Mouse (Mus musculus): ENCODE measurements at regions not wholly inside any gene's neighbourhood (a gene's known extent, or its start where the extent isn't known, plus 50 kb on each side); places are given as distances from the start of the nearest gene placed in this dataset.

DNA sequence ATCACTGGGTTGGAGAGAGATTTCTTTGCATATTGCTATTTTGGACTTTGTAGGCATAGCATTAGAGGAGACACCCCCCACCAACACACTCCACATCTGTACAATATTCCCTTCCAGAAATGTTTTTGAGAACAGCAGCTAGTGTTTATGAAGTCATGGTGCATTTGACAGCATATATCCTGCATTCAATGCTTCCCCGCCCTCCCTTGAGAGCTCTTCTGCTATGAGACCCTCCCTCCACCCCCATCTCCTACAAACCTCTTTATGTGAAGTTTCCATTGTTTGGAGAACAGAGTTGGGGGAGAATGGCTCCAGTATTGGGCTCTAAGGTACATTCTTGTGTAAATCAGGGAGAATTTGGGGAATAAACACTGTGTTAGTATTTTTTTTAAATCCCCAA, 252.9 kb upstream of the Auts2 start:
- no peak for DNase-seq (ENCODE audit: low spot score)

- no peak for DNase-seq (ENCODE audit: low spot score)
Observed at GRCm38 (mm10) chr5:132792484-132792883, 249.3 kb upstream of the Auts2 start.

GRCm38 (mm10) chr5:132785291-132785690, 242.1 kb upstream of the Auts2 start:
- no peak for DNase-seq (ENCODE audit: low spot score)

DNA sequence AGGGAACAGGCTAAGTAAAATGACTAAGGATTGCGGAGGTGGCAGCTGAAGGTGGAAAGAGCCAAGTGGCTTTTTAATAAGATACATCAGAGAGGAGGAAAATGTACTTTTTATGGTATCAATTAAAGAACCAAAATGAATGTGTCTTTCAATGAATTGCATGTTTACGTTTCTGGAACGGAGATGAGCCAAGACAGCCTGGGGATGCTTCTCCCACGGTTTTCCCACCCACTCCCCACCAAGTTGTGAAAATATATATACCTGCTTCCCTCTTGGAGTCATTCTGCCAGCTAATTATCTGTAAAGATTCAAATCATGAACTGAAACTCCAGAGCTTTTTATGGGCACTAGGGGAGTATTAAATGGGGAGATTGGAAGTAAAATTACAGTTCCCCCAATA, 241.6 kb upstream of the Auts2 start:
- DNase-seq (ENCODE audit: low spot score): peak; percentile 4

DNA sequence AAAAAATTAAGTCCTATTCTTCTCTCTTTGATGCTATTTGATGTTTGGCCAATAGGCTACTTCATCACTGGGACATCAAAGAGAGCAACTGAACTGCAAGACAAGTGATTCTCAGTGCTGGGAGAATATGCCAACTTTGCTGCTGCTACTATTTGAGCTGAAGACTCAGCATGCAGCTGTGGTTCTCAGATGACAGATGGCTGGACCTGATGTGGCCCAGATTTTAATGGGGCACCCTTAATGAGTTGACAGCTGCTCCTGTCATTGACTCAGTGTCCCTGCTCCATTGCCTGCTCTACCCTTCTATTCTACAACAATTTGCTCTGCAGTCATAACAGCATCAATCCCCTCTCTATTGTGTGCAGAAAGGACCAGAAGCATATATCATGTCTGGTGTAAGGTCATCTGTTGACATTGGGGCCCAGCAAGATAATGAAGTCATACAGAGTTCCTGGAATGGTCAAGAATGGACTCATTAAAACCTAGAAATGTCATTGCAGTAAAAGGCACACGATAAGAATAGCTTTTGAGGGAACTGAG, 231.1 kb upstream of the Auts2 start:
- DNase-seq (ENCODE audit: low spot score): no peak

DNA sequence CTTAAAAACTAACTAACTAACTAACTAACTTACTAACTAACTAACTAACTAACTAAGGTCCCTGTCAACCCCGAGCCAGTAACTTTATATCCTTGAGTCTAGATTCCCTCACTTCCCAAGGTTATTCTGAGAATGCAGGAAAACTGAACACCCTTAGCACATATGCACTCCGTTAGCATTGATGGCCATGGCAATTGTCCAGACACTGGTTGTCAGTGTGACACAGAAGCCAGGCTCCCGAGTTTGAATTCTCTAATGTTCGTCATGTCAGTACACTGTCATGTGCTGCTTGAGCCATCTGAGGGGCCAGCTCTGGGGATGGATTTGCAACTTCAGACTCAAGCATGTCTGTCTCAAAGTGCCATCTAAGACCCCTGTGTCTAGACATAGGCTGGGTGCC, 217.3 kb upstream of the Auts2 start:
- no peak for DNase-seq (ENCODE audit: low spot score)

DNA sequence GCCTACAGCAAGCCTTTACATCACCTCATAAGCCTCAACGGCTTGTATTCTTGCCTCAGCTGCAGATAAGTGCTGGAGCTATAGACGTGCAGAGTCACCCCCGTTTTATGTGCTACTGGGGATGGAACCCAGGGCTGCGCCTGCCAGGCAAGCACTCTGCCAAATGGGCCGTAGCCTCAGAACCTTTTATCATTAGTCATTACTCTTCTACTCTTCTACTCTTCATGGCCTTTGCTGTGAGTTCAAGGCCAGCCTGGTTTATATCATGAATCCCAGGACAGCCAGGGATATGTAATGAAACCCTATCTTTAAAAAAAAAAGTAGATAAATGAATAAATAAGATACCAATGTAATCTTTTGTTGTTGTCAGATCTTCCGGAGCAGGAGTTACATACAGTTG, 216.6 kb upstream of the Auts2 start:
- DNase-seq (ENCODE audit: low spot score): no peak

DNA sequence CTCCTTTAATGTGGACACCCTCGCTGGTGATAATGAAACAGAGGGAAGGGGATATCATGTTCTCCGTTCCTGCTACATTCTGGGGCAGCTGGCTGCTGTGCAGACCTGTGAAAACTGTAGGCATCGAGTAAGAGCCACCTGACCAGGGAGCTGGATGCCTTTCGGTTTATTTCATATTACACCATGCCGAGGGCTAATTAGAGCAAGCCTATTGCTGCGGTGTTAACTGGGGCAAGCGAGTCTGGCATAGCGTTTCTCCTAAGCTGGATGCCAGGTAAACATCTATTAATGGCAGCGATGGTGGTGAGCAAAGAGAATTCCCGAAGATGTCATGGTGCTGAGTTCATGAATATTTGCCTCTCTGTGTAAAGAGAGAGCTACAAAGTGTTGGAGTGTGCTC, 215.8 kb upstream of the Auts2 start:
- DNase-seq (ENCODE audit: low spot score): no peak

- no peak for DNase-seq (ENCODE audit: low spot score)
Observed at GRCm38 (mm10) chr5:132737966-132738365, 194.8 kb upstream of the Auts2 start.

GRCm38 (mm10) chr5:132728689-132729189, 185.6 kb upstream of the Auts2 start:
- no peak for DNase-seq (ENCODE audit: low spot score)

DNA sequence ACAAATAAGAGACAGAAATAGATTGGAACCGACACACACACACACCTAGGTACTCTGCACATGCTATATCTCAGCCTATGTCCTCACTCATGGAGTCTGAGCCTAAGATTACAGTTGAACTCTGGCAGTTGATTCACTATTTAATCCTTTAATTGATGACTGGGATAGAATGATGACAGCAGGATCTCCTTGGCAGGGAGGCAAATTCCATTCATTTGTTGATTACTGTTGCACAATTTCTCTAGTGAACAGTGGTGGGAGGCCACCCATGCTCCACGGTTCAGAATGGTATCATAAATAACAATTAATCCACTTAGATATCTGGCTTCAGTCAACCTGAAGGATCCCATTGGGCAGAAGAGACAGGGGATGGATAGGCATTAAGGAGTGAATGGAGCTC, 181.3 kb upstream of the Auts2 start:
- no peak for DNase-seq (ENCODE audit: low spot score)

DNA sequence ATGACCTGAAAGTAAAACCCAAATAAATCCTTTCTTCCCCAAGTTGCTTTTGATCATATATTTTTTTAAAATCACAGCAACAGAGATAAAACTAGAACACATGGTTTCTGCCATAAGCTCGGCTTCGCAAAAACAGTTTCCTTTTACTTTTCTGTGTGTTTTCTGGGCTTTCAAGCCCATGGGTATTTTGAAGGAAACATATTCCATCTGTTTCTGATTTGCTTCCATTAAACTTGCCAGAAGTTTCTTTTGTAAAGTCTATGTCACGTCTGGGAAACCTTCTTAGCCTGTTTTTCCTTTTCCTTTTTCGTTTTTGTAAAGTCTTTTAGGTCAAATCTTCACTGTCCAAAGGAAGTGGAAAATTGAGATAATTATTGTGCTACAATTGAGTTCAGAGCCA, 167.2 kb upstream of the Auts2 start:
- no peak for DNase-seq (ENCODE audit: low spot score)

DNA sequence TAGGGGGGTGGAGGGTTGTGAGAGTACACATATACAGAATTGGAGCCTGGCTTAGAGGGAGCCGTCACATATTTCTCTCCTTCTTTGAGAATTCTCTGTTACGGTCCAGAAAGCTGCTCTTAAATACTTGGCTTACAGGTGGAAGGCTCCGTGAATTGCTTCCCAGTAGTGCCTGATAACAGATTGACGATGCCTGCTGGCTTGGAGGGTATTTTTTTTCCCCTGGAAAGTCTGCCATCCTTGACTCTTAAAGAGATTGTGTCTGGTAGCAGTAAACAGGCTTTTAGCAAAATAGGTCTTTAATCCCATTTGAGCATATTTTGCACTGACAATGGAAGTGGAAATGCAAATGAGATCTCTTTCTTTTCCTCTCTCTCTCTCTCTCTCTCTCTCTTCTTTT, 164.4 kb upstream of the Auts2 start:
- no peak for DNase-seq (ENCODE audit: low spot score)

GRCm38 (mm10) chr5:132703455-132704100, 160.4 kb upstream of the Auts2 start:
- no peak for DNase-seq (ENCODE audit: low spot score)

- DNase-seq (ENCODE audit: low spot score): no peak
Observed at GRCm38 (mm10) chr5:132702573-132702972, 159.4 kb upstream of the Auts2 start.

- DNase-seq (ENCODE audit: low spot score): no peak
Observed at GRCm38 (mm10) chr5:132690784-132691183, 147.6 kb upstream of the Auts2 start.

- DNase-seq (ENCODE audit: low spot score): no peak
Observed at GRCm38 (mm10) chr5:132675261-132675660, 132.1 kb upstream of the Auts2 start.

GRCm38 (mm10) chr5:132673599-132674305, 130.6 kb upstream of the Auts2 start:
- no peak for DNase-seq (ENCODE audit: low spot score)

DNA sequence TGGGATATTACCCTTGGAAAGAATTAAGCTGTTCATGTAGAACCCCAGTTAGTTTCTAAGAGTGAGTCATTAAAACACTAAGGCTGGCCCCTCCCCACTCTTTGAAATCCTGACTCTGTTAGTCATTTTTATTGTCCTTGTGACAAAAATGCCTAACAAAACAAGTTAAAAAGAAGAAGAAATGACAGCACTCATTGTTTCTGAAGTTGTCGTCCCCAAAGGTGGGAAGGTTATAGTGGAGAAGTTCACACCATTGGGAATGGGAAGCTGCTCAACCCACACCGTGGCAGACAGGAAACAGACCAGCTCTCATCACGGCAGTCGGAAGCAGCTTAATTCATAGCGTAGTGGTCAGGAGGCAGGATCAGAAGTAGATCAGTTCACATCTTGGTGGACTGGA, 128.4 kb upstream of the Auts2 start:
- DNase-seq (ENCODE audit: low spot score): no peak

- DNase-seq (ENCODE audit: low spot score): no peak
Observed at GRCm38 (mm10) chr5:132667316-132667715, 124.2 kb upstream of the Auts2 start.

GRCm38 (mm10) chr5:132661266-132661665, 118.1 kb upstream of the Auts2 start:
- no peak for DNase-seq (ENCODE audit: low spot score)

DNA sequence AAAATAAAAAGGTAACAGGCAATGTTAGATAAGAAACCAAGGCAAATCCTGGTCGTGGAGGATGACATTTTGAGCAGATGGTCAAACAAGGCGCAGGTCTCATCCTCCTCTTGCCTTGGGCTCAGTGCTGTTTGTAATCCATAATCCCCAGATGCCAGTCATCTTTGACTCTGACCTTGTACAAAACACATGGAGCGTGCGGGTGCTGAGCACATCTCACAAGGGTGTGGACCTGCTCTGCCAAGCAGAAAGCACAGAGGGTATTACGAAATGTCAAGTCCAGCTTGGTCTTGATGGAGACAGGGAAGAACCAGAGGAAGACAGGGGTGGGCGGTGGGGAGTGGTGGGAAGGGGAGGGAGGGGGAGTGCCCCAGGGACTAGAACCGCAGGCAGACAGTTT, 116.9 kb upstream of the Auts2 start:
- no peak for DNase-seq (ENCODE audit: low spot score)

DNA sequence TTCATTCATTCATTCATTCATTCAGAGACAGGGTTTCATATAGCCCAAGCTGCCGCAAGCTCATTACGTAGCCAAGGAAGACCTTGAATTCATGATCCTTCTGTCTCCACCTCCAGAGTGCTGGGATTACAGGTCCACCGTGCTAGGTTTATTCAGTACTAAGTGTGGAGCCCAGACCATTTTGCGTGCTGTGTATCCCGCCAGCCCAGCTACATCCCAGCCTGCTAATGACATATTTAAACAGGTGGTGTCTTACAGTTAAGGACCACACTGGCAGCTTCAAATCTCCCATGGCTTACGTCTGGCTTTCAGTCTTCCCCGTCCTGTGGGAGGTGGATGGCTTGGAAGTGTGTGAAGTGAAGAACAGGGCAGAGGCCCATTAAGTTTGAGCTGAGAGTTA, 111.2 kb upstream of the Auts2 start:
- no peak for DNase-seq (ENCODE audit: low spot score)
